Mouse (Mus musculus) myocyte (in vitro differentiated cells): ENCODE measurements around the gene Rdh19.

Experiments
- POLR2A ChIP-seq: IDR thresholded peaks from one replicate; pipeline ENCODE4 v1.6.1; 2011; ENCODE audit warnings: low read depth, mild to moderate bottlenecking, control low read depth, moderate library complexity; ENCODE audit not compliant: insufficient read length
- REST ChIP-seq: IDR thresholded peaks from one replicate; pipeline ENCODE4 v1.6.1; 2011; ENCODE audit warnings: mild to moderate bottlenecking, control low read depth, moderate library complexity; ENCODE audit not compliant: insufficient read depth, insufficient read length

DNA sequence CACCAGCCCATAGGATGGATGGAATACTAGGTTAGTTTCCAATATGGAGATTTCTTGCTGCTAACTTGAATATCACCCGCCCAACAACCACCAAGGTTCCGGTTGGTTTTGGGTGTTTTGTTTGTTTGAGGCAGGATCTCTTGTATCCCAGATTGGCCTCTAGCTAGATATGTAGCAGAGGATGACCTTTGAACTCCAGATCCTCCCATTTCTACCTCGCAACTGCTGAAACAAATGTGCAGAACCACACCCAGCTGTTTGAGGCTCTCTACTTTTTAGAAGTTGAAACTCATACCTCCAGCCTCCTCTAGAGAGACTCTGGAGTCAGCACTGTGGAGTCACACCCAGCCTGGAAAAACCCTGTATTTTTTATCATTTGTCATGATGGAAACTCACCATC, 47.8 kb downstream of the Rdh19 start:
- TF ChIP-seq REST = no peak
- TF ChIP-seq POLR2A = no peak
